ENCODE assay signal across 11 mouse cellular contexts in the genomic region with DNA sequence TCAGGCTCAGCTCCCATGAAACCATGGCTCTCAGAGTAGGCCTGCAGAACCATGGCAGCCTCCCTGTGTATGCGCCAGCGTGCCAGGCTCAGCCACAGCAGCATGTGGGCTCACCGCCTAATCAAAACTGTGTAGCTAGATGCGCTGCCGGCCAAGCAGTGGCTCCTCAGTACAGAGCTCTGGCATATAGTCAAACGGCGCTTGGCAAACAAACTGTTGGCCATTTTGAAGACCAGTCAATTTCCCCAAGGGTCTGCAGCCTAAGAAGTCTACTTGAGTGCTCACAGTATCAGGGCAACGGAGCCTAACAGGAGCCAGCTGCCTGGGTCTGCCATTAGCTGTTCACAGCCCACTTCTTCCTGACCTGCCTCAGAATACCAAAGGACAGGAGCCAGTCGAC.
DNase-seq lines count a peak whose midpoint lies in the region; ATAC-seq lines count a peak whose summit lies in the region.
"Had no signal": no experiment of that assay in that cellular context is flagged by ENCODE, and none has a peak within 500 bp of the region (broad histone marks: within the 10 kb centered on the region; RNA-seq: fewer than 3 reads in every experiment).

No protein-coding gene starts in this region.

- 83% methylated on average over 9 of the region's 9 CpGs for WGBS in limb, embryonic 12.5 days

- no peaks in the 10 kb centered on the region for H3K36me3 ChIP-seq in limb, embryonic 12.5 days

- no peak overlapping the region for H3K4me2 ChIP-seq in limb, embryonic 12.5 days

- peaks cover 30% of the 10 kb centered on the region for H3K4me1 ChIP-seq in limb, embryonic 12.5 days (replicated peaks)

- no peaks in the 10 kb centered on the region for H3K27me3 ChIP-seq in limb, embryonic 12.5 days
- H3K27me3 ChIP-seq: Patski had no signal

- ATAC-seq in limb, embryonic 12.5 days (ENCODE audit: insufficient number of reproducible peaks, insufficient read depth, low FRiP score, low TSS enrichment, low read depth), result no peak
- ATAC-seq: Patski had no signal

- peak overlapping the region; percentile 53; the same call in 1 of the 2 replicates for H3K27ac ChIP-seq in limb, embryonic 12.5 days
- H3K27ac ChIP-seq: heart, embryonic 10.5 days had no signal

- no peak overlapping the region for H3K4me3 ChIP-seq in limb, embryonic 12.5 days (replicated peaks)
- H3K4me3 ChIP-seq: heart, embryonic 10.5 days had no signal

- H3K9me3 ChIP-seq in limb, embryonic 12.5 days, result 0 out of 2 replicates have a peak, but pooled peaks cover 4% of the 10 kb centered on the region
- H3K9me3 ChIP-seq: heart, embryonic 10.5 days had no signal

- H3K9ac ChIP-seq in limb, embryonic 12.5 days (replicated peaks), result no peak overlapping the region

- DNase-seq in adrenal gland, adult 2 months, result peak; percentile 18
- DNase-seq in adrenal gland, postnatal 25 days, result no peak
- peak; percentile 12 to 17 for DNase-seq in kidney, adult 8-10 months
- no peak for DNase-seq in kidney, postnatal 4 days
- DNase-seq in cerebellum, postnatal 4 days (ENCODE audit: low spot score in 2 of 2), result peak; percentile 57 to 86
- DNase-seq in retina, postnatal 1 day, result no peak
- DNase-seq in thymus, postnatal 4 days, result no peak
- DNase-seq: liver had no signal

Comparison
In these comparisons a context has a peak if more than half of its experiments do, and no peak if none do; other contexts are left out.
1. DNase-seq: peak in adrenal gland, adult 2 months (single experiment), kidney, adult 8-10 months (2 of 2) and cerebellum, postnatal 4 days (2 of 2); none in adrenal gland, postnatal 25 days (single experiment), kidney, postnatal 4 days (0 of 2), retina, postnatal 1 day (single experiment) and thymus, postnatal 4 days (single experiment).